8 mouse cellular contexts compared by ENCODE assay signal in the genomic region with DNA sequence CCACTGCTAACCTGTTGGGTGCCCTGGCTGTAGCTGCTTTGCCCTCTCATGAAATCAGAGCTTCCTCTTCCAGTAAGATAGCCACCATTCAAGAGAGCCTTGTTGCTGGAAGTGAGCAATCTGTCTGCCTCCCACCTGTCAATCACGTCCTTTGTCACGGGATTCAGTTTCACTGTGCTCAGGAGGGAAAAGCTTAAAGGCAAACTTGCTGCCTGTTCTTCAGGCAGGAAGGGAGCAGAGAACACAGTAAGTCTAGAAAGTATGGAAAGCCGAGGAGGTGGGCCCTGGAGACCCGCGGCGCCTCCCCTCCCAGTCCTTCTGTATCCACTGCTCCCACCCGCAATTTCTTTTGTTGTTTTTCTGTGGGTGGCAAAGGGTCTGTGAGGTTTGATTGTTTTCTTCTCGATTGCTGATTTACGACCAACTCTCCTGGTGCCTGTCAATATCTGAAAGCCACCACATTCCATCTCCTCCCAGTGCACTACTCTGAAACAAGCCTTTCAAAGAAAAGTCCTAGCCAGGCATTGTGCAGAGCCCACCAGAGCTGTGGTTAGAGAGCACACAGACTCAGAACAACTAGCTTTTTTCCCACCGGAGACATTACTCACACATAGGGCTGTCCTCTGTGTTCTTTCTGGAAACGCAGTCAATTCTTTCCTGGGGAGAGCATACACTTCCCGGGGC.
DNase-seq lines count a peak whose midpoint lies in the region; ATAC-seq and TF ChIP-seq lines count a peak whose summit lies in the region.

No protein-coding gene starts in this region.

- peak overlapping the region; percentile 48 for H3K4me3 ChIP-seq in erythroblast, embryonic 14.5 days (replicated peaks)
- peak overlapping the region; percentile 60 for H3K4me3 ChIP-seq in E14TG2a.4 (replicated peaks; ENCODE audit: low read length)
- H3K4me3 ChIP-seq in forebrain, embryonic 13.5 days = peak overlapping the region; percentile 33
- H3K4me3 ChIP-seq in liver, embryonic 13.5 days (replicated peaks) = peak overlapping the region; percentile 40

- ATAC-seq in erythroblast, adult 5-6 weeks (replicated peaks; ENCODE audit: low FRiP score, poor library complexity, severe bottlenecking) = no peak
- ATAC-seq in forebrain, embryonic 13.5 days = peak; percentile 33
- no peak for ATAC-seq in liver, embryonic 13.5 days (ENCODE audit: low read depth)

- TF ChIP-seq CTCF in E14TG2a.4 (conservative IDR thresholded peaks at IDR 0.05; ENCODE audit: low read length) = no peak

- no peak for DNase-seq in liver, embryonic 13.5 days
- DNase-seq in gastrocnemius, postnatal 25 days = no peak
- no peak for DNase-seq in cerebellum, adult 18-20 months
- DNase-seq in lung, postnatal 4 days = no peak

- peak overlapping the region; percentile 60 for H3K4me2 ChIP-seq in forebrain, embryonic 13.5 days
- peak overlapping the region; percentile 70 for H3K4me2 ChIP-seq in liver, embryonic 13.5 days

- H3K9me3 ChIP-seq in erythroblast, embryonic 14.5 days (ENCODE audit: control insufficient read depth, low read length) = no peaks in the 10 kb centered on the region
- H3K9me3 ChIP-seq in E14TG2a.4 (ENCODE audit: low read length) = no peaks in the 10 kb centered on the region
- H3K9me3 ChIP-seq in forebrain, embryonic 13.5 days (replicated peaks) = no peaks in the 10 kb centered on the region
- no peaks in the 10 kb centered on the region for H3K9me3 ChIP-seq in liver, embryonic 13.5 days (replicated peaks)

- no peaks in the 10 kb centered on the region for H3K36me3 ChIP-seq in erythroblast, embryonic 14.5 days (ENCODE audit: control insufficient read depth)
- H3K36me3 ChIP-seq in E14TG2a.4 (ENCODE audit: insufficient read depth, low read length) = no peaks in the 10 kb centered on the region
- no peaks in the 10 kb centered on the region for H3K36me3 ChIP-seq in forebrain, embryonic 13.5 days (ENCODE audit: poor library complexity, severe bottlenecking)
- no peaks in the 10 kb centered on the region for H3K36me3 ChIP-seq in liver, embryonic 13.5 days

- 2% methylated on average over 12 of the region's 12 CpGs for WGBS in forebrain, embryonic 13.5 days
- 43% methylated on average over 12 of the region's 12 CpGs for WGBS in liver, embryonic 13.5 days (ENCODE audit: insufficient replicate concordance)

- H3K27ac ChIP-seq in forebrain, embryonic 13.5 days = peak overlapping the region; percentile 31
- H3K27ac ChIP-seq in liver, embryonic 13.5 days = no peak overlapping the region

- peaks cover 70% of the 10 kb centered on the region for H3K4me1 ChIP-seq in erythroblast, embryonic 14.5 days (ENCODE audit: control insufficient read depth)
- peaks cover 52% of the 10 kb centered on the region for H3K4me1 ChIP-seq in E14TG2a.4 (replicated peaks; ENCODE audit: low read depth, low read length)
- H3K4me1 ChIP-seq in forebrain, embryonic 13.5 days = peaks cover 51% of the 10 kb centered on the region
- H3K4me1 ChIP-seq in liver, embryonic 13.5 days (replicated peaks) = peaks cover 68% of the 10 kb centered on the region

- H3K27me3 ChIP-seq in erythroblast, embryonic 14.5 days (ENCODE audit: control insufficient read depth) = peaks cover 32% of the 10 kb centered on the region
- H3K27me3 ChIP-seq in E14TG2a.4 (ENCODE audit: insufficient read depth, low read length) = peaks cover 27% of the 10 kb centered on the region
- H3K27me3 ChIP-seq in forebrain, embryonic 13.5 days = no peaks in the 10 kb centered on the region
- peaks cover 21% of the 10 kb centered on the region for H3K27me3 ChIP-seq in liver, embryonic 13.5 days

- peak overlapping the region; percentile 55 for H3K9ac ChIP-seq in forebrain, embryonic 13.5 days
- H3K9ac ChIP-seq in liver, embryonic 13.5 days = no peak overlapping the region
